Mouse (Mus musculus) neutrophil, adult 5-6 weeks (primary cell): ENCODE measurements at regions not wholly inside any gene's neighbourhood (a gene's known extent, or its start where the extent isn't known, plus 50 kb on each side); places are given as distances from the start of the nearest gene placed in this dataset.

ENCODE experiments used
- ATAC-seq: fragments of 151-379, 151-347 bp; 2 replicates; pipeline ENCODE4 v1.8.0; 2017; ENCODE audit warnings: mild to moderate bottlenecking, moderate TSS enrichment; ENCODE audit not compliant: insufficient number of reproducible peaks, poor library complexity, low FRiP score, severe bottlenecking; ENCODE audit errors: extremely low read depth

DNA sequence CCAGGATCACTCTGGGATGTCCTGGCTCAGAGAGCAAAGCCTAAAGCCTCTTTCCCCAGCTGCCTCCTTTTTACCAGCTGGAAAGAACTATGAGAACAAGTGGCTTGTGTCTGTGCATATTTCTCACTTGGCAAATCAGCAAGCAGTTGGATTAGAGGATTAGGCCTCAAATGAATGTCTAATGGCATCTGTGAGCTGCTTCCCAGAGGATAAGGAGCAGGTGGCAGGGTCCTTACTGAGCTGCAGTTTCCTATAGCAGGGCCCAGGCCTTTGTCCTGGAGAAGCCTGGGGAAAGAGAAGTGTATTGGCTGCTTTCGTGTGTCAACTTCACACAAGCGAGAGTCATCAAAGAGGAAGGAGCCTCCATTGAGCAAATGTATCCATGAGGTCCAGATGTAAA lies 59.1 kb upstream of the Hs3st2 start:
- ATAC-seq, result no peak

DNA sequence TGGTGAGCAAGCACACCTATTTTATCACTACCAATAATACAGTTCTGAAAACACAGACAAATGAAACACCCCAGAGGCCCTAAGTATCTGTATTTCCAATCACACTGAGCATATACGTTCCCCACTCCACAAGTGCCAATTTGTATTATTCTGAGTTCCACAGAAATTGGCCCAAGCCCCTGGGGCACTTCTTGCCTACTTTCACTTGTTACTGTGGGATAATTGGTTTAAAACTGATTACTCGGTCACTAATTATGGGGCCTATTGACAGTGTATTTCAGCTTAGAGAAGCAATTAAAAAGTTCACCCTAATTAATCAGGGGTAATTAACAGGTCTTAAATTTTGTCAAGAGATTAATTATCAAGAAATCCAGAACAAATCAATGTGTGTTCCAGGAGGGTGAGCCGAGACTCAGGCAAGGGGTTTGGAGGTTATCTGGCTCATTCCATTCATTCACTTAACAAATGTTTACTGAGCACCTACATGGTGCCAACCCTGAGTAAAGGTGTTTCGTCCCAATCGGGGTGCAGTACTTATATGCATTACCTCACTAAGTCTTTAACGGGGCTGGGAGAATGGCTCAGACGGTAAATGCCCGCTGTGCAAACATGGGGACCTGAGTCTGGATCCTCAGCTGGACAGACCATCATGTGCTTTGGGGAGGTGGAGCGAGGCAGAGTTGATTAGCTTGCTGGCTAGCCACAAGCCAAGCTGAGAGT lies 56.1 kb upstream of the Hs3st2 start:
- no peak for ATAC-seq

DNA sequence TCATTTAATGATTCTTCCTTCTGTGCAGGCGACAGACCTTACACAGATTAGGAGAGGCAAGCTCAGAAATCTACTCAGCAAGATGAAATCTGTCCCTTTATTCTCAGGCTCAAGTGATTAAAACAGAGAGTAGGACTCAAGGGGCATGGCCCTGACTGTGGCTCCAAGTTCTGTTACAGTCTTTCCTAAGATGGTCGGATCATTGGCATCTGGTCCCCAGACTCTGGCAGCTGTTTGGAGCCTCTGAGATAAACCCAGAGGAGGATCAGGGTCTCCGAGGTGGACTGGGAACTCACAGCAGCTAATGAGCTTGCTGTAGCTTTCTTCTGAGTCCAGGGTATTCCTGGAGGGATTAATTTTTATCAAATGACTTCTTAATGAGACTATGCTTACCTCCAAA lies 51.7 kb upstream of the Hs3st2 start:
- ATAC-seq, result no peak
